Mouse (Mus musculus) midbrain, postnatal 0 days (tissue): ENCODE measurements around the gene Far1. TPM values are rescaled to one million over a fixed set of nuclear protein-coding genes. Genes with fewer than 3 reads are reported as not detected.

Source experiments
- ATAC-seq: fragments of 200-750 bp; cut with Nextera tagmentation; 2 replicates; pipeline ENCODE4 v1.8.0; 2017; ENCODE audit warnings: moderate number of reproducible peaks, mild to moderate bottlenecking, moderate TSS enrichment, moderate library complexity; ENCODE audit not compliant: low FRiP score
- DNase-seq: peaks from one replicate; pipeline ENCODE4 v3.0.0-alpha.2; 2015; ENCODE audit warnings: low spot score
- H3K27ac ChIP-seq: fragments of 300-500 bp; sonication (generic); 2 replicates; pipeline ENCODE4 v1.5.1; 2014; ENCODE audit warnings: low read depth, mild to moderate bottlenecking, low read length, mixed read lengths
- H3K27me3 ChIP-seq: fragments of 300-500 bp; sonication (generic); 2 replicates; pipeline ENCODE4 v1.6.1; 2014; ENCODE audit warnings: low read length, control low read depth, mixed read lengths; ENCODE audit not compliant: insufficient read depth
- H3K36me3 ChIP-seq: fragments of 300-500 bp; sonication (generic); 2 replicates; pipeline ENCODE4 v1.6.1; 2014; ENCODE audit warnings: low read length, control low read depth, mixed read lengths; ENCODE audit not compliant: insufficient read depth
- H3K4me1 ChIP-seq: fragments of 300-500 bp; sonication (generic); 2 replicates; pipeline ENCODE4 v1.6.1; 2014; ENCODE audit warnings: mild to moderate bottlenecking, control low read depth, antibody characterized with exemption, low read length, mixed read lengths; ENCODE audit not compliant: insufficient read depth
- H3K4me2 ChIP-seq: fragments of 300-500 bp; sonication (generic); 2 replicates; pipeline ENCODE4 v1.6.1; 2014; ENCODE audit warnings: low read depth, mild to moderate bottlenecking, low read length, mixed read lengths; ENCODE audit not compliant: poor library complexity, severe bottlenecking
- H3K4me3 ChIP-seq: fragments of 300-500 bp; sonication (generic); 2 replicates; pipeline ENCODE4 v1.5.1; 2014; ENCODE audit warnings: low read depth, mild to moderate bottlenecking, low read length, moderate library complexity
- H3K9ac ChIP-seq: fragments of 300-500 bp; sonication (generic); replicated peaks from 2 replicates; pipeline ENCODE4 v1.6.1; 2014; ENCODE audit warnings: mild to moderate bottlenecking, low read length, moderate library complexity, mixed read lengths; ENCODE audit not compliant: poor library complexity, severe bottlenecking
- H3K9me3 ChIP-seq: fragments of 300-500 bp; sonication (generic); 2 replicates; pipeline ENCODE4 v1.6.1; 2016; ENCODE audit warnings: low read length, control low read depth
- CTCF ChIP-seq: IDR thresholded peaks from 2 replicates; pipeline ENCODE4 v1.5.1; 2016; ENCODE audit warnings: antibody characterized with exemption, mild to moderate bottlenecking
- WGBS: fragments of 180-500 bp; shearing (Covaris S2); extraction: QIAGEN DNeasy Blood & Tissue Kit; methylation state at CpG from one replicate; pipeline ENCODE4 v1.1.7; 2014; 5-methylcytosine and 5-hydroxymethylcytosine counted together
- polyA plus RNA-seq: library from polyadenylated mRNA; unstranded; fragments of >200 nt; fragmentation: Nextera tagmentation; extraction: Ambion mirVana; gene quantifications from 2 replicates; pipeline ENCODE4 v1.2.1, GENCODE M21; 2015
- total RNA-seq: library from RNA; depleted of rRNA; stranded (reverse); fragments of >200 nt; gene quantifications from 2 replicates; pipeline ENCODE4 v1.2.3, GENCODE M21; 2014

Gene Far1
- total and polyA plus RNA-seq, 2 experiments from 2014 or later: 47.0 to 70.8 TPM

GRCm38 (mm10) chr7:113582111-113582510 is 68.5 kb downstream of the Far1 start:
- no peak overlapping the region for H3K4me2 ChIP-seq
- H3K4me3 ChIP-seq: no peak overlapping the region
- H3K4me1 ChIP-seq: no peaks in the 10 kb centered on the region
- no peak overlapping the region for H3K27ac ChIP-seq
- DNase-seq: no peak
- H3K27me3 ChIP-seq: no peaks in the 10 kb centered on the region
- H3K36me3 ChIP-seq: no peaks in the 10 kb centered on the region
- 69% methylated on average over 2 of the region's 2 CpGs for WGBS
- TF ChIP-seq CTCF: no peak
- no peaks in the 10 kb centered on the region for H3K9me3 ChIP-seq
- H3K9ac ChIP-seq: no peak overlapping the region
- no peak for ATAC-seq

GRCm38 (mm10) chr7:113589211-113589610 is 75.6 kb downstream of the Far1 start:
- DNase-seq (no peak), ATAC-seq (no peak)
- no peaks in the 10 kb centered on the region for H3K27me3 ChIP-seq
- 88% methylated on average over 2 of the region's 2 CpGs for WGBS
- H3K4me3 ChIP-seq: no peak overlapping the region
- H3K4me1 ChIP-seq: no peaks in the 10 kb centered on the region
- TF ChIP-seq CTCF: no peak
- no peak overlapping the region for H3K27ac ChIP-seq
- no peak overlapping the region for H3K9ac ChIP-seq
- H3K36me3 ChIP-seq: no peaks in the 10 kb centered on the region
- H3K9me3 ChIP-seq: no peaks in the 10 kb centered on the region
- H3K4me2 ChIP-seq: no peak overlapping the region

- DNase-seq (no peak), ATAC-seq (no peak)
- 71% methylated on average over 1 of the region's 1 CpGs for WGBS
- Histone ChIP-seq H3K4me2 (no peak overlapping the region), H3K4me1 (no peaks in the 10 kb centered on the region), H3K9me3 (no peaks in the 10 kb centered on the region), H3K27ac (no peak overlapping the region), H3K27me3 (no peaks in the 10 kb centered on the region), H3K36me3 (no peaks in the 10 kb centered on the region), H3K4me3 (no peak overlapping the region), H3K9ac (no peak overlapping the region)
- no peak for TF ChIP-seq CTCF
Observed at GRCm38 (mm10) chr7:113590330-113590729, 76.7 kb downstream of the Far1 start.

GRCm38 (mm10) chr7:113591084-113591483 is 77.5 kb downstream of the Far1 start:
- whole genome bisulfite sequencing: 77% methylated on average over 1 of the region's 1 CpGs
- no peak for ATAC-seq
- TF ChIP-seq CTCF: no peak

GRCm38 (mm10) chr7:113591557-113592354 is 78.1 kb downstream of the Far1 start:
- Histone ChIP-seq H3K9ac (no peak overlapping the region), H3K27me3 (no peaks in the 10 kb centered on the region), H3K36me3 (no peaks in the 10 kb centered on the region), H3K4me3 (no peak overlapping the region), H3K27ac (no peak overlapping the region), H3K4me1 (no peaks in the 10 kb centered on the region), H3K9me3 (no peaks in the 10 kb centered on the region), H3K4me2 (no peak overlapping the region)
- no peak for TF ChIP-seq CTCF
- DNase-seq (no peak), ATAC-seq (no peak)
- WGBS: 83% methylated on average over 9 of the region's 9 CpGs

More at GRCm38 (mm10) chr7:113591084-113591483, 77.5 kb downstream of the Far1 start:
- no peaks in the 10 kb centered on the region for H3K36me3 ChIP-seq
- no peak overlapping the region for H3K9ac ChIP-seq
- H3K9me3 ChIP-seq: no peaks in the 10 kb centered on the region
- H3K4me3 ChIP-seq: no peak overlapping the region
- H3K27me3 ChIP-seq: no peaks in the 10 kb centered on the region
- H3K27ac ChIP-seq: no peak overlapping the region
- no peak overlapping the region for H3K4me2 ChIP-seq
- no peaks in the 10 kb centered on the region for H3K4me1 ChIP-seq
- DNase-seq: no peak

GRCm38 (mm10) chr7:113592696-113593095 is 79.1 kb downstream of the Far1 start:
- no peak for TF ChIP-seq CTCF
- Histone ChIP-seq H3K36me3 (no peaks in the 10 kb centered on the region), H3K4me2 (no peak overlapping the region), H3K4me1 (no peaks in the 10 kb centered on the region), H3K4me3 (no peak overlapping the region), H3K9ac (no peak overlapping the region), H3K27me3 (no peaks in the 10 kb centered on the region), H3K9me3 (no peaks in the 10 kb centered on the region), H3K27ac (no peak overlapping the region)
- no peak for DNase-seq
- WGBS: 92% methylated on average over 9 of the region's 9 CpGs
- no peak for ATAC-seq
